Mouse (Mus musculus): Measurements from ENCODE around the gene Sfxn5.

GRCm38 (mm10) chr6:85364439-85364838 lies 31.2 kb upstream of the Sfxn5 start:
- TF ChIP-seq MYC (IDR thresholded peaks at IDR 0.05; ENCODE audit: low read depth, low read length) (no peak), MAX (IDR thresholded peaks at IDR 0.05; ENCODE audit: low read length) (no peak), POLR2A (IDR thresholded peaks at IDR 0.05; ENCODE audit: control insufficient read depth in 1 of 2, insufficient read depth in 1 of 2, low read depth in 1 of 2, low read length in 2 of 2, poor library complexity in 1 of 2) (no peak), POLR2AphosphoS5 (IDR thresholded peaks at IDR 0.05; ENCODE audit: borderline replicate concordance, low read depth, low read length) (no peak), EP300 (IDR thresholded peaks at IDR 0.05; ENCODE audit: low read depth in 1 of 2, low read length in 2 of 2) (no peak), ZMIZ1 (IDR thresholded peaks at IDR 0.05; ENCODE audit: low read depth, low read length) (no peak), GABPA (IDR thresholded peaks at IDR 0.05; ENCODE audit: low read depth, low read length) (no peak), ETS1 (IDR thresholded peaks at IDR 0.05; ENCODE audit: low read depth, low read length) (no peak)
